Mouse (Mus musculus): ENCODE results near the gene Mrpl34.

GRCm38 (mm10) chr8:71463188-71464033 is 1.3 kb upstream of the Mrpl34 start, which contains the start of gene Abhd8:
- TF ChIP-seq EP300 (IDR thresholded peaks at IDR 0.05; ENCODE audit: low read depth) (no peak), CTCF (IDR thresholded peaks at IDR 0.05; ENCODE audit: low read depth) (no peak)

Data from liver, postnatal 0 days (tissue).